Mouse (Mus musculus): ENCODE results near the gene Rgs17.

Rgs17 gene

GRCm38 (mm10) chr10:5841369-5841768 is 80.8 kb downstream of the Rgs17 start:
- in situ Hi-C loops (cut with MboI; ENCODE audit: low pct_unique_long_range_greater_than_20kb in 1 of 2, low sequenced_read_pairs in 2 of 2, unreplicated experiment in 1 of 2): no loop called here

- in situ Hi-C loops (cut with MboI; ENCODE audit: low pct_unique_long_range_greater_than_20kb in 1 of 2, low sequenced_read_pairs in 2 of 2, unreplicated experiment in 1 of 2): no loop called here
Observed at GRCm38 (mm10) chr10:5826336-5827025, 95.7 kb downstream of the Rgs17 start.

GRCm38 (mm10) chr10:5824779-5825178 is 97.4 kb downstream of the Rgs17 start:
- in situ Hi-C loops (cut with MboI; ENCODE audit: low pct_unique_long_range_greater_than_20kb in 1 of 2, low sequenced_read_pairs in 2 of 2, unreplicated experiment in 1 of 2): no loop called here

GRCm38 (mm10) chr10:5823740-5824491 is 98.3 kb downstream of the Rgs17 start, which contains the start of gene Mtrf1l:
TSS of gene Mtrf1l (minus strand) at chr10:5823910.
- in situ Hi-C loops (cut with MboI; ENCODE audit: low pct_unique_long_range_greater_than_20kb in 1 of 2, low sequenced_read_pairs in 2 of 2, unreplicated experiment in 1 of 2): no loop called here

GRCm38 (mm10) chr10:5823291-5823739 is 98.9 kb downstream of the Rgs17 start:
- in situ Hi-C loops (cut with MboI; ENCODE audit: low pct_unique_long_range_greater_than_20kb in 1 of 2, low sequenced_read_pairs in 2 of 2, unreplicated experiment in 1 of 2): no loop called here

GRCm38 (mm10) chr10:5818772-5819171 is 103.4 kb downstream of the Rgs17 start:
- in situ Hi-C loops (cut with MboI; ENCODE audit: low pct_unique_long_range_greater_than_20kb in 1 of 2, low sequenced_read_pairs in 2 of 2, unreplicated experiment in 1 of 2): no loop called here

- in situ Hi-C loops (cut with MboI; ENCODE audit: low pct_unique_long_range_greater_than_20kb in 1 of 2, low sequenced_read_pairs in 2 of 2, unreplicated experiment in 1 of 2): no loop called here
Observed at GRCm38 (mm10) chr10:5815968-5816367, 106.2 kb downstream of the Rgs17 start.

GRCm38 (mm10) chr10:5813724-5814123 is 108.5 kb downstream of the Rgs17 start:
- in situ Hi-C loops (cut with MboI; ENCODE audit: low pct_unique_long_range_greater_than_20kb in 1 of 2, low sequenced_read_pairs in 2 of 2, unreplicated experiment in 1 of 2): no loop called here

GRCm38 (mm10) chr10:5807683-5808082 is 114.5 kb downstream of the Rgs17 start:
- in situ Hi-C loops (cut with MboI; ENCODE audit: low pct_unique_long_range_greater_than_20kb in 1 of 2, low sequenced_read_pairs in 2 of 2, unreplicated experiment in 1 of 2): no loop called here

GRCm38 (mm10) chr10:5806996-5807395 is 115.2 kb downstream of the Rgs17 start:
- in situ Hi-C loops (cut with MboI; ENCODE audit: low pct_unique_long_range_greater_than_20kb in 1 of 2, low sequenced_read_pairs in 2 of 2, unreplicated experiment in 1 of 2): no loop called here

GRCm38 (mm10) chr10:5806416-5806815 is 115.8 kb downstream of the Rgs17 start:
- in situ Hi-C loops (cut with MboI; ENCODE audit: low pct_unique_long_range_greater_than_20kb in 1 of 2, low sequenced_read_pairs in 2 of 2, unreplicated experiment in 1 of 2): no loop called here

- in situ Hi-C loops (cut with MboI; ENCODE audit: low pct_unique_long_range_greater_than_20kb in 1 of 2, low sequenced_read_pairs in 2 of 2, unreplicated experiment in 1 of 2): no loop called here
Observed at GRCm38 (mm10) chr10:5805731-5806307, 116.4 kb downstream of the Rgs17 start.

GRCm38 (mm10) chr10:5805243-5805730 is 116.9 kb downstream of the Rgs17 start, which contains the start of gene Fbxo5:
TSS of gene Fbxo5 (minus strand) at chr10:5805600.
- in situ Hi-C loops (cut with MboI; ENCODE audit: low pct_unique_long_range_greater_than_20kb in 1 of 2, low sequenced_read_pairs in 2 of 2, unreplicated experiment in 1 of 2): no loop called here

- in situ Hi-C loops (cut with MboI; ENCODE audit: low pct_unique_long_range_greater_than_20kb in 1 of 2, low sequenced_read_pairs in 2 of 2, unreplicated experiment in 1 of 2): no loop called here
Observed at GRCm38 (mm10) chr10:5804691-5805156, 117.5 kb downstream of the Rgs17 start.

GRCm38 (mm10) chr10:5803739-5804138 is 118.5 kb downstream of the Rgs17 start:
- in situ Hi-C loops (cut with MboI; ENCODE audit: low pct_unique_long_range_greater_than_20kb in 1 of 2, low sequenced_read_pairs in 2 of 2, unreplicated experiment in 1 of 2): no loop called here

GRCm38 (mm10) chr10:5802866-5803265 is 119.3 kb downstream of the Rgs17 start:
- in situ Hi-C loops (cut with MboI; ENCODE audit: low pct_unique_long_range_greater_than_20kb in 1 of 2, low sequenced_read_pairs in 2 of 2, unreplicated experiment in 1 of 2): no loop called here

GRCm38 (mm10) chr10:5800490-5800889 is 121.7 kb downstream of the Rgs17 start:
- in situ Hi-C loops (cut with MboI; ENCODE audit: low pct_unique_long_range_greater_than_20kb in 1 of 2, low sequenced_read_pairs in 2 of 2, unreplicated experiment in 1 of 2): no loop called here

- in situ Hi-C loops (cut with MboI; ENCODE audit: low pct_unique_long_range_greater_than_20kb in 1 of 2, low sequenced_read_pairs in 2 of 2, unreplicated experiment in 1 of 2): loop anchor here (25.0 kb wide), 1 partner anchor 311 kb away; no protein-coding TSS in a partner anchor
Observed at GRCm38 (mm10) chr10:5798069-5798468, 124.1 kb downstream of the Rgs17 start.

- in situ Hi-C loops (cut with MboI; ENCODE audit: low pct_unique_long_range_greater_than_20kb in 1 of 2, low sequenced_read_pairs in 2 of 2, unreplicated experiment in 1 of 2): loop anchor here (25.0 kb wide), 1 partner anchor 303 kb away; no protein-coding TSS in a partner anchor
Observed at GRCm38 (mm10) chr10:5790657-5791056, 131.5 kb downstream of the Rgs17 start.

All from mouse embryonic stem cell (cell line).